In the genomic region with DNA sequence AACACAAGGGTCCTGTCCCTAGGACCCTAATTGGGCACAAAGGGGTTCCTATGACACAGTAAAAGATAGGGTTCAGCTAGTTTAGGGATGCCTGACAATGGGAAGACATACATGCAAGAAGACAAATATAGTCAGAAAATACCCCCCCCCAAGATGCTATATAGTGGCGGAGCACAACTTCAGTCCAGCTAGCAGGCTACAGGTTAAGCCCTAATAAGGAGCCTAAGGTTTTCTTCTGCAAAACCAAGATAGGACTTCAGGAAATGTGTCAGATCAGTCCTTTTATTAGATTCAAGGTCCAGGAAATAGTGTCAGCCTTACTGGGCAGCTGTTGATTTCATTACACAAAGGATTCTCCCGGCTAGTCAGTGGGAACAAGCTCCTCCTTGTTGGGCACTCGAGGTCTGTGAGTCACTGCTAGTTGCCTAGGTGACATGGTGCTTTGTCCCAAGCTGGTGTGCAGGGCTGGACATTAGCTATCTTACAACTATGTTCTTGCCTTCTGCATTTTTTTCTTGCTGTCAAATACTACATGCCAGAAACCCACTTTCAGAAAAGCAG, we compare ENCODE assay signal across 9 mouse cellular contexts. TPM values are rescaled to one million over a fixed set of nuclear protein-coding genes. Genes with fewer than 3 reads are reported as not detected.
DNase-seq lines count a peak whose midpoint lies in the region; ATAC-seq lines count a peak whose summit lies in the region.
"Had no signal": no experiment of that assay in that cellular context is flagged by ENCODE, and none has a peak within 500 bp of the region (broad histone marks: within the 10 kb centered on the region; RNA-seq: fewer than 3 reads in every experiment).

No protein-coding gene starts in this region.

- no peak overlapping the region for H3K4me2 ChIP-seq in forebrain, embryonic 12.5 days
- no peak overlapping the region for H3K4me2 ChIP-seq in limb, embryonic 15.5 days
- H3K4me2 ChIP-seq in neural tube, embryonic 13.5 days, result no peak overlapping the region
- H3K4me2 ChIP-seq: limb, embryonic 12.5 days had no signal

- peaks cover 6% of the 10 kb centered on the region for H3K4me1 ChIP-seq in forebrain, embryonic 12.5 days
- no peaks in the 10 kb centered on the region for H3K4me1 ChIP-seq in limb, embryonic 15.5 days
- H3K4me1 ChIP-seq in neural tube, embryonic 13.5 days (replicated peaks), result peaks cover 10% of the 10 kb centered on the region; the same call in 1 of the 2 replicates
- H3K4me1 ChIP-seq: limb, embryonic 12.5 days had no signal

- H3K27me3 ChIP-seq in forebrain, embryonic 12.5 days, result no peaks in the 10 kb centered on the region
- no peaks in the 10 kb centered on the region for H3K27me3 ChIP-seq in limb, embryonic 15.5 days
- H3K27me3 ChIP-seq in neural tube, embryonic 13.5 days, result no peaks in the 10 kb centered on the region
- H3K27me3 ChIP-seq: limb, embryonic 12.5 days had no signal

- DNase-seq in urinary bladder, postnatal 25 days (ENCODE audit: low spot score), result peak; percentile 35
- no peak for DNase-seq in urinary bladder, adult 2 months (ENCODE audit: low spot score)
- peak; percentile 80 for DNase-seq in heart, postnatal 25 days (ENCODE audit: low spot score)
- DNase-seq in left cerebral cortex, adult 8-10 months (ENCODE audit: low spot score in 2 of 2), result no peak
- no peak for DNase-seq in B cell, adult 2 months

- no peak overlapping the region for H3K27ac ChIP-seq in forebrain, embryonic 12.5 days
- H3K27ac ChIP-seq in limb, embryonic 15.5 days, result no peak overlapping the region
- peak overlapping the region; percentile 54 for H3K27ac ChIP-seq in neural tube, embryonic 13.5 days (replicated peaks)
- H3K27ac ChIP-seq: limb, embryonic 12.5 days had no signal

- peak; percentile 73; the same call in 1 of the 2 replicates for ATAC-seq in forebrain, embryonic 12.5 days (ENCODE audit: low FRiP score)
- peak; percentile 77; the same call in 1 of the 2 replicates for ATAC-seq in limb, embryonic 15.5 days (ENCODE audit: insufficient number of reproducible peaks, low FRiP score, low TSS enrichment, low read depth)
- ATAC-seq in neural tube, embryonic 13.5 days (ENCODE audit: low read depth), result peak; percentile 84

- H3K9me3 ChIP-seq in forebrain, embryonic 12.5 days, result no peaks in the 10 kb centered on the region
- H3K9me3 ChIP-seq in limb, embryonic 15.5 days, result no peaks in the 10 kb centered on the region
- H3K9me3 ChIP-seq in neural tube, embryonic 13.5 days, result no peaks in the 10 kb centered on the region
- H3K9me3 ChIP-seq: limb, embryonic 12.5 days had no signal

- intact Hi-C loops in heart, postnatal 25 days (cut with DNase I), result no loop called here

- no peaks in the 10 kb centered on the region for H3K36me3 ChIP-seq in forebrain, embryonic 12.5 days (replicated peaks)
- H3K36me3 ChIP-seq in limb, embryonic 15.5 days, result no peaks in the 10 kb centered on the region
- no peaks in the 10 kb centered on the region for H3K36me3 ChIP-seq in neural tube, embryonic 13.5 days
- H3K36me3 ChIP-seq: limb, embryonic 12.5 days had no signal

- 33% methylated on average over 3 of the region's 3 CpGs for WGBS in forebrain, embryonic 12.5 days
- 51% methylated on average over 3 of the region's 3 CpGs for WGBS in limb, embryonic 15.5 days
- 31% methylated on average over 3 of the region's 3 CpGs for WGBS in neural tube, embryonic 13.5 days

- H3K9ac ChIP-seq in forebrain, embryonic 12.5 days, result no peak overlapping the region
- no peak overlapping the region for H3K9ac ChIP-seq in limb, embryonic 15.5 days
- no peak overlapping the region for H3K9ac ChIP-seq in neural tube, embryonic 13.5 days
- H3K9ac ChIP-seq: limb, embryonic 12.5 days had no signal

- H3K4me3 ChIP-seq in forebrain, embryonic 12.5 days (replicated peaks), result no peak overlapping the region
- no peak overlapping the region for H3K4me3 ChIP-seq in limb, embryonic 15.5 days
- no peak overlapping the region for H3K4me3 ChIP-seq in neural tube, embryonic 13.5 days
- H3K4me3 ChIP-seq: limb, embryonic 12.5 days had no signal

RNA-seq across cellular contexts. Expression of a gene that starts 34.9 kb away (rescaled TPM):
- polyA plus RNA-seq in urinary bladder, adult 2 months (2012; rRNA removed), result 11.9 and 15.2 TPM in 2 replicates
- 5.7 and 6.4 TPM in 2 replicates for polyA plus RNA-seq in forebrain, embryonic 12.5 days (2016; fragmentation: Nextera tagmentation; extraction: Ambion mirVana)
- 10 to 100 TPM; 70.2 to 74.9 TPM for total RNA-seq in heart, postnatal 25 days (2021)
- polyA plus RNA-seq in limb, embryonic 15.5 days (2015; fragmentation: Nextera tagmentation; extraction: Ambion mirVana), result 12.1 and 12.7 TPM in 2 replicates
- 9.2 TPM in 2 replicates for polyA plus RNA-seq in neural tube, embryonic 13.5 days (2015; fragmentation: Nextera tagmentation; extraction: Ambion mirVana)
- total RNA-seq in left cerebral cortex, adult 8-10 months (2022), result 1 to 10 TPM; 3.2 to 4.4 (median 3.3) TPM

Comparison
In these comparisons a context has a peak if more than half of its experiments do, and no peak if none do; other contexts are left out.
1. DNase-seq: peak in urinary bladder, postnatal 25 days (single experiment) and heart, postnatal 25 days (single experiment); none in urinary bladder, adult 2 months (single experiment), left cerebral cortex, adult 8-10 months (0 of 2) and B cell, adult 2 months (0 of 2).
2. Peak in every context shown above with its lines, with median percentiles within 50 percentile points of each other: ATAC-seq.